Mouse (Mus musculus): ENCODE data around the gene Fstl4. TPM values are rescaled to one million over a fixed set of nuclear protein-coding genes. Genes with fewer than 3 reads are reported as not detected.
A peak's percentile ranks its signal among the peaks of the same experiment; 100 is the strongest.

Gene Fstl4
- polyA plus RNA-seq, 1 experiment from 2014 or later = 6.3 TPM

DNA sequence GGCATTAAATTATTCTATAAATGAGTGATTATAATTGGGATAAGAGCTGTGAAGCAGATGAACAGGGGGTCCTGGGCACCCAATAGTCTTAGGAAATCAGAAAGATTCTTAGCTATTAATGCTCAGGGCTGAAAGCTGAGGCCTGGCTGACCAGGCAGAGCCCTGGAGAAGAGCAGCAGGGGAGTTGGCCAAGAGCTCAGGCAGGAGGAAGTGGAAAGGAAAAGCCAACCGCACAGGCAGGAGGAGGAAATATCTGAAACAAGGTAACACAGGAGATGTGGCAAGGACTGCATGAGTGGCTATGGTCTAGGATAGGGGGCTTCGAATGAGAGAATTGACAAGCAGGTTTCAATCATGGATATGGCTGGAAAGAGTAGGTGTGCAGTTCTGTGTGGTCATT lies 115.5 kb downstream of the Fstl4 start:
- Histone ChIP-seq H3K9me3 (ENCODE audit: control insufficient read depth, low read length) (no peaks in the 10 kb centered on the region), H3K4me1 (ENCODE audit: control insufficient read depth in 2 of 2, insufficient read depth in 2 of 2, low read length in 2 of 2) (peaks cover 12 to 29% of the 10 kb centered on the region in 2 experiments), H3K4me2 (ENCODE audit: low read length) (no peak overlapping the region), H3K36me3 (ENCODE audit: control insufficient read depth, insufficient read depth, low read length) (no peaks in the 10 kb centered on the region), H3K9ac (ENCODE audit: low read length) (no peak overlapping the region), H3K4me3 (ENCODE audit: control insufficient read depth in 1 of 2, insufficient read depth in 1 of 2, low read depth in 1 of 2, low read length in 2 of 2) (no peak overlapping the region), H3K27ac (replicated peaks in 1 of 2; ENCODE audit: control insufficient read depth in 1 of 2, insufficient read depth in 1 of 2, low read depth in 2 of 2, low read length in 2 of 2) (no peak overlapping the region), H3K27me3 (ENCODE audit: control insufficient read depth, insufficient read depth, low read length) (no peaks in the 10 kb centered on the region)
- 77% methylated on average over 2 of the region's 2 CpGs for WGBS
- ATAC-seq (ENCODE audit: insufficient number of reproducible peaks, insufficient read depth, low FRiP score, low read depth) = no peak

DNA sequence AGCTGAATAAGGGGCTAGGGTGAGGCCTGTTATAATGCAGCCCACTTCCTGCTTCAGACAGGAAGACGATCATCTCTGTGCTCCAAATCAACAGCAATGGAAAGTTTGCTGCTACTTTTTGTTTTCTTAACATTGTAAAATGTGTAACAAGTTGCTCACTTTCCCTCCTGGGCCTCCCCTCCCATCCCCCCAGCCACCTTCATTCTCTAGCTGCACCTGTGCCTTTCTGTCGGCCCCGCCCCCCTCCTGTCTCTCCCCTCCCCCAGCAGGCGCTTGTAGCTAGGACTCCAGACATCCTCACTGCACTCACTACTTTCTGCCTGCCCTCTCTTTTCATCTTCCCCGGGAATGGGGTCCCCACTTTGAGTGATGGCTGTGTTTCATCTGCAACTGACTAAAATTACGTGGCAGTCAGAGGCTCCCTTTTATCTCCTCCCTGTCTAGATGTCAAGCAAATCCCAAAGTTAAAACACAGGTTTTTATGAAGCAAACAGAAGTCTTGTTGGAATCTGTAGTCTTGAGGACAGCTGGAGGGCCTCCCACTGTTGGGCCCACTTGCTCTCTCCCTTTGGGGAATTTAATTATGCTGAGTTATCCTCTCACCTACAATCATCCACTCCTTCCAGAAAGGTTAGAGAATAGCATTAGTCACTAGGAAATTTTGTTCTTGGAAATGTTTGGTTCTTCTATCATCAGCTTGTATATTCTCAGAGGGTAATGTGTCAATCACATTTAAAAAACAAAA lies 122.3 kb downstream of the Fstl4 start:
- no peak overlapping the region for H3K4me3 ChIP-seq (ENCODE audit: control insufficient read depth in 1 of 2, insufficient read depth in 1 of 2, low read depth in 1 of 2, low read length in 2 of 2)
- 36% methylated on average over 6 of the region's 6 CpGs for WGBS
- H3K27ac ChIP-seq (replicated peaks in 1 of 2; ENCODE audit: control insufficient read depth in 1 of 2, insufficient read depth in 1 of 2, low read depth in 2 of 2, low read length in 2 of 2) = no peak overlapping the region

DNA sequence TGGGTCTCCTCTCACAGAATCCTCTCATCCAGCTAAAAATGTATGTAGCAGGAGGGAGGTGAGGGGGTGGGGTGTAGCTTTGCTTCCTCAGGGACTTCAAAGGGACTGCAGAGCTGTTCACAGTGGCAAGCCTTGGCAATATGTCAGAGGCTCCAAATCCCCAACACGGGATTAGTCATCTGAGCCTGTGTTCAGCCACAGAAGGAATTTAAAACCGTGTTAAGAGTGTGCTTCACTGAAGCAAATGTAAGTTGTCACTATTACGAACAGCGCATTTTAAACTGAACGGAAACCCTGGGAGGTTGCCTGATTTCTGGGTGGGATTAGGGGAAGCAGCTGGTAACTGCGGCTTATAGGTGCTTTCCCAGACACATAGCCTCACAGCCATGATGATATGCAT lies 123.7 kb downstream of the Fstl4 start:
- WGBS = 35% methylated on average over 6 of the region's 6 CpGs
- no peak overlapping the region for H3K4me3 ChIP-seq (ENCODE audit: control insufficient read depth in 1 of 2, insufficient read depth in 1 of 2, low read depth in 1 of 2, low read length in 2 of 2)
- no peak overlapping the region for H3K9ac ChIP-seq (ENCODE audit: low read length)
- no peaks in the 10 kb centered on the region for H3K9me3 ChIP-seq (ENCODE audit: control insufficient read depth, low read length)
- no peaks in the 10 kb centered on the region for H3K36me3 ChIP-seq (ENCODE audit: control insufficient read depth, insufficient read depth, low read length)
- no peak for ATAC-seq (ENCODE audit: insufficient number of reproducible peaks, insufficient read depth, low FRiP score, low read depth)
- H3K4me2 ChIP-seq (ENCODE audit: low read length) = no peak overlapping the region
- H3K27me3 ChIP-seq (ENCODE audit: control insufficient read depth, insufficient read depth, low read length) = no peaks in the 10 kb centered on the region
- H3K27ac ChIP-seq (replicated peaks in 1 of 2; ENCODE audit: control insufficient read depth in 1 of 2, insufficient read depth in 1 of 2, low read depth in 2 of 2, low read length in 2 of 2) = no peak overlapping the region
- H3K4me1 ChIP-seq (ENCODE audit: control insufficient read depth in 2 of 2, insufficient read depth in 2 of 2, low read length in 2 of 2) = peaks cover 4 to 8% of the 10 kb centered on the region in 2 experiments; a peak in 1 of 4 replicates

More for the DNA sequence above, 122.3 kb downstream of the Fstl4 start:
- H3K4me1 ChIP-seq (ENCODE audit: control insufficient read depth in 2 of 2, insufficient read depth in 2 of 2, low read length in 2 of 2) = peaks cover 4 to 8% of the 10 kb centered on the region in 2 experiments; a peak in 1 of 4 replicates
- no peak for ATAC-seq (ENCODE audit: insufficient number of reproducible peaks, insufficient read depth, low FRiP score, low read depth)
- no peaks in the 10 kb centered on the region for H3K27me3 ChIP-seq (ENCODE audit: control insufficient read depth, insufficient read depth, low read length)
- H3K4me2 ChIP-seq (ENCODE audit: low read length) = no peak overlapping the region
- no peak overlapping the region for H3K9ac ChIP-seq (ENCODE audit: low read length)
- H3K36me3 ChIP-seq (ENCODE audit: control insufficient read depth, insufficient read depth, low read length) = no peaks in the 10 kb centered on the region
- H3K9me3 ChIP-seq (ENCODE audit: control insufficient read depth, low read length) = no peaks in the 10 kb centered on the region

DNA sequence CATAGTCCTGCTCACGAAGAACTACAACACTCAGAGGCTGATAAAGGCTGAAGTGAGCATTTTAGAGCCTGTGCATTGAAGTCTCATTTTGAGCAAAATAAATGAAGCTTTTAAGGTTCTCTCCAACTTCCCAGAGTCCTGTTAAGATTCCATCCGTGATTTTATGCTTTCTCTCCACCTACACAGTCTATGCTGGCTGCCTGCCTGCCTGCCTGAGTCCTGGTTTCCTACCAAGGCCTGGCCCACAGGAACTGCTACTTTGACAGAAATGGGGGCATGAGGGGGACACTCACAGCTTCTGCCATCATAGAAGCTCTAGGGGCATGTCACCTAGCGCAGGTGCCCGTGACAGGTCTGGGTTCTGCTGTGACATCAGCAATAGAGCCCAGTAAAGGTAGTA lies 125.1 kb downstream of the Fstl4 start:
- ATAC-seq (ENCODE audit: insufficient number of reproducible peaks, insufficient read depth, low FRiP score, low read depth) = no peak
- Histone ChIP-seq H3K36me3 (ENCODE audit: control insufficient read depth, insufficient read depth, low read length) (no peaks in the 10 kb centered on the region), H3K9me3 (ENCODE audit: control insufficient read depth, low read length) (no peaks in the 10 kb centered on the region), H3K4me1 (ENCODE audit: control insufficient read depth in 2 of 2, insufficient read depth in 2 of 2, low read length in 2 of 2) (peaks cover 4 to 8% of the 10 kb centered on the region in 2 experiments; a peak in 1 of 4 replicates), H3K4me2 (ENCODE audit: low read length) (no peak overlapping the region), H3K27me3 (ENCODE audit: control insufficient read depth, insufficient read depth, low read length) (no peaks in the 10 kb centered on the region), H3K9ac (ENCODE audit: low read length) (no peak overlapping the region), H3K27ac (replicated peaks in 1 of 2; ENCODE audit: control insufficient read depth in 1 of 2, insufficient read depth in 1 of 2, low read depth in 2 of 2, low read length in 2 of 2) (no peak overlapping the region), H3K4me3 (ENCODE audit: control insufficient read depth in 1 of 2, insufficient read depth in 1 of 2, low read depth in 1 of 2, low read length in 2 of 2) (no peak overlapping the region)
- WGBS = 66% methylated on average over 4 of the region's 4 CpGs

DNA sequence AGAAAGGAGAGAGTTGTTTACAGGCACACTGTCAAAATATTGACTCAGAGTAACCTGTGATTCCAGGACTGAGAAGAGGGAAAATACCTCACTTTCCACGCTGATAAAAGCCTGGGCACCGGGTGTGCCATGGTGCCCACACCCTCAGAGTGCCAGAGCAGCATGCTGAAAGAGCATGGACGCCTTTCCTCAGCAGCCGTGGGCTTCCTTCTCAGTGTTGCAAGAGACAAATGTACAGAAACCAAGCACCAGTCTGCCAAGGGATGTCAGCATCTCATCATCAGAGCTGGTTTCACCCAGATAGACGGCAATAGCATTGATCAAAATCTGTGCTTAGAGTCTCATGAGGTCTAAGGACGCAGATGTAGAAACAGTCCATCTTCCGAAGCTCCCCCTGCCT lies 125.7 kb downstream of the Fstl4 start:
- H3K27ac ChIP-seq (replicated peaks in 1 of 2; ENCODE audit: control insufficient read depth in 1 of 2, insufficient read depth in 1 of 2, low read depth in 2 of 2, low read length in 2 of 2) = no peak overlapping the region
- H3K27me3 ChIP-seq (ENCODE audit: control insufficient read depth, insufficient read depth, low read length) = no peaks in the 10 kb centered on the region
- no peaks in the 10 kb centered on the region for H3K9me3 ChIP-seq (ENCODE audit: control insufficient read depth, low read length)
- H3K4me2 ChIP-seq (ENCODE audit: low read length) = no peak overlapping the region
- no peak for ATAC-seq (ENCODE audit: insufficient number of reproducible peaks, insufficient read depth, low FRiP score, low read depth)
- H3K4me1 ChIP-seq (ENCODE audit: control insufficient read depth in 2 of 2, insufficient read depth in 2 of 2, low read length in 2 of 2) = peaks cover 4 to 8% of the 10 kb centered on the region in 2 experiments; a peak in 1 of 4 replicates
- no peak overlapping the region for H3K4me3 ChIP-seq (ENCODE audit: control insufficient read depth in 1 of 2, insufficient read depth in 1 of 2, low read depth in 1 of 2, low read length in 2 of 2)
- no peaks in the 10 kb centered on the region for H3K36me3 ChIP-seq (ENCODE audit: control insufficient read depth, insufficient read depth, low read length)
- WGBS = 77% methylated on average over 7 of the region's 7 CpGs
- no peak overlapping the region for H3K9ac ChIP-seq (ENCODE audit: low read length)

DNA sequence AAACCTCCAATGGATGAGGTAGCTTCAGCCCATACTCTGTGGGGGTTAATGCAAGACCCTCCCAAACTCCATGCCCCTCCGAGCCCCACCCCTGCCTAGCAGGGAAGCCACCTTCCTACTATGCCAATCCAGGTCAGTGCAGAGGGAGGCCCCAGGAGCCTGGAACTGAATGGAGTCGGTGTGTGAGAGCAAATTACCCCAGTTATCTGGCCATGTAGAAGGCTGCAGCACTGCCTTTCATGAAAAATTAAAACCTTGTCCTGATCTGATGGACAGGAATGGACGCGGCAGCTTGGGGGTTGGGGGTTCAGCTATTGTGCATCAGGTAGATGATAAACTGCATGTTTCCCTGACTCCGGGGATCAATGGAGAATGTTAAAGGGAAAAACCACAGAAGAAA lies 139.7 kb downstream of the Fstl4 start:
- 87% methylated on average over 5 of the region's 5 CpGs for WGBS
- Histone ChIP-seq H3K4me1 (ENCODE audit: control insufficient read depth in 2 of 2, insufficient read depth in 2 of 2, low read length in 2 of 2) (no peaks in the 10 kb centered on the region), H3K27ac (replicated peaks in 1 of 2; ENCODE audit: control insufficient read depth in 1 of 2, insufficient read depth in 1 of 2, low read depth in 2 of 2, low read length in 2 of 2) (no peak overlapping the region), H3K9ac (ENCODE audit: low read length) (no peak overlapping the region), H3K4me3 (ENCODE audit: control insufficient read depth in 1 of 2, insufficient read depth in 1 of 2, low read depth in 1 of 2, low read length in 2 of 2) (no peak overlapping the region), H3K27me3 (ENCODE audit: control insufficient read depth, insufficient read depth, low read length) (no peaks in the 10 kb centered on the region), H3K4me2 (ENCODE audit: low read length) (no peak overlapping the region), H3K9me3 (ENCODE audit: control insufficient read depth, low read length) (no peaks in the 10 kb centered on the region), H3K36me3 (ENCODE audit: control insufficient read depth, insufficient read depth, low read length) (no peaks in the 10 kb centered on the region)
- no peak for ATAC-seq (ENCODE audit: insufficient number of reproducible peaks, insufficient read depth, low FRiP score, low read depth)

DNA sequence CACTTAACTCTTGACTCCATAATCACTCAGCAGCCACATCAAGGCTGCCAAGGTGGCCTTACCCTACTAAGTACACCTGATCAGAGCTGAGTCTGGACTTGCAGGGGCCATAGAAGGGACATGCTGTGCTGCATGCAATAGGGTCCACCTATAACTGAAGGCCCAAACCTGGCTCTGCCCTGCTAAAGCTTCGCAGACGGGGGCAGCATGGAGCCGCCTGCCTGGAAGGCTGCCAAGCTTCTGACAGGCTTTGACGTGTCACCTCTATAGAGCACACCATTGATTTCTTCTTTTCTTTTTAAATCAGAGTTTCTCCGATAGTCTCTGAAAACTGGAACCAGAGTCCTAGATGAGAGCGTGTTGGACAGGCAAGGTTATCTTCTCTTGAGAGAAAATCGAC lies 146.4 kb downstream of the Fstl4 start:
- Histone ChIP-seq H3K4me2 (ENCODE audit: low read length) (peak overlapping the region; percentile 28), H3K36me3 (ENCODE audit: control insufficient read depth, insufficient read depth, low read length) (no peaks in the 10 kb centered on the region), H3K9me3 (ENCODE audit: control insufficient read depth, low read length) (no peaks in the 10 kb centered on the region), H3K27me3 (ENCODE audit: control insufficient read depth, insufficient read depth, low read length) (no peaks in the 10 kb centered on the region), H3K9ac (ENCODE audit: low read length) (no peak overlapping the region), H3K4me3 (ENCODE audit: control insufficient read depth in 1 of 2, insufficient read depth in 1 of 2, low read depth in 1 of 2, low read length in 2 of 2) (no peak overlapping the region), H3K4me1 (ENCODE audit: control insufficient read depth in 2 of 2, insufficient read depth in 2 of 2, low read length in 2 of 2) (peaks cover 10 to 12% of the 10 kb centered on the region in 2 experiments; a peak in 2 of 4 replicates), H3K27ac (replicated peaks in 1 of 2; ENCODE audit: control insufficient read depth in 1 of 2, insufficient read depth in 1 of 2, low read depth in 2 of 2, low read length in 2 of 2) (peak overlapping the region; percentile 62 to 72)
- ATAC-seq (ENCODE audit: insufficient number of reproducible peaks, insufficient read depth, low FRiP score, low read depth) = peak; percentile 40; the same call in 1 of the 2 replicates
- 25% methylated on average over 7 of the region's 7 CpGs for WGBS

DNA sequence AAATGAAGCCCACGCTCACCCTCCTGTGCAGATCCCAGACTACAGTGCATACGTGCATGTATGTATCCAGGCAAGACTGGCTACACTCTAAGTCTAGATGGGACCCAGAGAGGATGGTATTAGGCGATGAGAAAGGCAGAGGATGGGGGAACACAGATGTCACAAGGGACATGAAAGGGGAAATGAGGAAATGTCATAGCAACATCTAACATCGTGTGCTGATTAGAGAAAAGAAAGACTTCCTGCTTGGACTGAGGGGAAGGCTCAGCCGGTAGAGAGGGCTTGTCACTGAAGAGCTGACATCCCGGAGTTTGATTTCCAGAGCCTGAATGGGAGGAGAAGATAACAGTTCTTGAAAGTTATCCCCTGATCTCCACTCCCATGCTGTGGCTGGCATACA lies 150.0 kb downstream of the Fstl4 start:
- Histone ChIP-seq H3K9me3 (ENCODE audit: control insufficient read depth, low read length) (no peaks in the 10 kb centered on the region), H3K4me2 (ENCODE audit: low read length) (no peak overlapping the region), H3K4me3 (ENCODE audit: control insufficient read depth in 1 of 2, insufficient read depth in 1 of 2, low read depth in 1 of 2, low read length in 2 of 2) (no peak overlapping the region), H3K27ac (replicated peaks in 1 of 2; ENCODE audit: control insufficient read depth in 1 of 2, insufficient read depth in 1 of 2, low read depth in 2 of 2, low read length in 2 of 2) (no peak overlapping the region), H3K36me3 (ENCODE audit: control insufficient read depth, insufficient read depth, low read length) (no peaks in the 10 kb centered on the region), H3K27me3 (ENCODE audit: control insufficient read depth, insufficient read depth, low read length) (no peaks in the 10 kb centered on the region), H3K4me1 (ENCODE audit: control insufficient read depth in 2 of 2, insufficient read depth in 2 of 2, low read length in 2 of 2) (peaks cover 15 to 16% of the 10 kb centered on the region in 2 experiments), H3K9ac (ENCODE audit: low read length) (no peak overlapping the region)
- no peak for ATAC-seq (ENCODE audit: insufficient number of reproducible peaks, insufficient read depth, low FRiP score, low read depth)
- WGBS = 41% methylated on average over 6 of the region's 6 CpGs
